Mouse (Mus musculus): Measurements from ENCODE around the gene Wdr92. TPM values are rescaled to one million over a fixed set of nuclear protein-coding genes. Genes with fewer than 3 reads are reported as not detected.
A peak's percentile ranks its signal among the peaks of the same experiment; 100 is the strongest.

The Wdr92 gene
- polyA plus RNA-seq, 1 experiment from 2014 or later, result 20.7 TPM

DNA sequence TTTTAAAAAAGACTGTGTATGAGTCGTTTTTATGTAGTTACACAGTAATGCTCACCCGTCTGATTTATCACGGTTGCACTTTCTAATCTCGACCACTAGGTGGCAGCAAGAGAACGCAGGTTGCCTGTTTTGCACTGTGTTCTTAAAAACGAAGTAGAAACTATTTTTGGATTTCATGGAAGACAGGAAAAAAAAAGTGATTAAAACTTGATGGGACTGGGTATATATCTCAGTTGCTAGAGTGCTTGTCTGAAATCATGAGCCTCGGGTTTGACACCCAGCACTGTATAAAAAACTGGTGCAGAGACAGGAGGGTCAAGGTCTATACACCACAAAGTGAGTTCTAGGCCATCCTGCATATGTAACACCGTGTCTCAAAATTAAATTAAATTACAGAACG lies 98.1 kb downstream of the Wdr92 start:
- Histone ChIP-seq H3K4me3 (no peak overlapping the region), H3K27ac (replicated peaks) (no peak overlapping the region), H3K4me2 (replicated peaks) (no peak overlapping the region), H3K9me3 (no peaks in the 10 kb centered on the region), H3K27me3 (0 out of 2 replicates have a peak, but pooled peaks cover 3% of the 10 kb centered on the region), H3K36me3 (no peaks in the 10 kb centered on the region), H3K9ac (replicated peaks) (no peak overlapping the region), H3K4me1 (no peaks in the 10 kb centered on the region)
- peak; percentile 87 for ATAC-seq (replicated peaks)
- 16% methylated on average over 9 of the region's 9 CpGs for WGBS

Other genes with a start within 250 kb of the Wdr92 start
- gene Fbxo48, start 230.7 kb upstream of the Wdr92 start, polyA plus RNA-seq (2015; fragmentation: Nextera tagmentation; extraction: Ambion mirVana), result 0.98 and 1.1 TPM in 2 replicates
- gene Cnrip1, start 130.5 kb upstream of the Wdr92 start, polyA plus RNA-seq (2015; fragmentation: Nextera tagmentation; extraction: Ambion mirVana), result 115 and 130 TPM in 2 replicates
- gene Plek, start 129.7 kb upstream of the Wdr92 start, polyA plus RNA-seq (2015; fragmentation: Nextera tagmentation; extraction: Ambion mirVana), result 2.5 and 3.2 TPM in 2 replicates
- gene Ppp3r1, start 22.8 kb upstream of the Wdr92 start, polyA plus RNA-seq (2015; fragmentation: Nextera tagmentation; extraction: Ambion mirVana), result 166 and 176 TPM in 2 replicates
- gene Pno1, start 29.5 kb downstream of the Wdr92 start, polyA plus RNA-seq (2015; fragmentation: Nextera tagmentation; extraction: Ambion mirVana), result 41.0 and 41.5 TPM in 2 replicates
- 104 and 114 TPM in 2 replicates for gene C1d, start 75.5 kb downstream of the Wdr92 start, polyA plus RNA-seq (2015; fragmentation: Nextera tagmentation; extraction: Ambion mirVana)

All from forebrain, embryonic 15.5 days (tissue).